Mouse (Mus musculus): ENCODE measurements at regions not wholly inside any gene's neighbourhood (a gene's known extent, or its start where the extent isn't known, plus 50 kb on each side); places are given as distances from the start of the nearest gene placed in this dataset.

- WGBS = 81% methylated on average over 5 of the region's 5 CpGs
Observed at GRCm38 (mm10) chr15:13283106-13283505, 109.6 kb upstream of the Cdh6 start.

GRCm38 (mm10) chr15:13276909-13277235 lies 103.4 kb upstream of the Cdh6 start:
- H3K36me3 ChIP-seq (ENCODE audit: control insufficient read depth, insufficient read depth, low read length) = no peaks in the 10 kb centered on the region
- H3K4me3 ChIP-seq (ENCODE audit: low read length) = no peak overlapping the region
- H3K27me3 ChIP-seq (replicated peaks; ENCODE audit: control insufficient read depth, insufficient read depth, low read length) = no peaks in the 10 kb centered on the region
- no peaks in the 10 kb centered on the region for H3K9me3 ChIP-seq (ENCODE audit: control insufficient read depth, low read length)
- no peak for ATAC-seq
- H3K9ac ChIP-seq (ENCODE audit: low read depth, low read length) = no peak overlapping the region
- H3K4me1 ChIP-seq (ENCODE audit: control insufficient read depth, insufficient read depth, low read depth, low read length) = no peaks in the 10 kb centered on the region
- H3K27ac ChIP-seq (ENCODE audit: low read depth, low read length) = no peak overlapping the region
- WGBS = 72% methylated on average over 8 of the region's 8 CpGs
- H3K4me2 ChIP-seq (ENCODE audit: low read length) = no peak overlapping the region

More at GRCm38 (mm10) chr15:13283106-13283505, 109.6 kb upstream of the Cdh6 start:
- Histone ChIP-seq H3K36me3 (ENCODE audit: control insufficient read depth, insufficient read depth, low read length) (no peaks in the 10 kb centered on the region), H3K27ac (ENCODE audit: low read depth, low read length) (no peak overlapping the region), H3K4me1 (ENCODE audit: control insufficient read depth, insufficient read depth, low read depth, low read length) (no peaks in the 10 kb centered on the region), H3K9me3 (ENCODE audit: control insufficient read depth, low read length) (no peaks in the 10 kb centered on the region), H3K4me2 (ENCODE audit: low read length) (no peak overlapping the region), H3K27me3 (replicated peaks; ENCODE audit: control insufficient read depth, insufficient read depth, low read length) (no peaks in the 10 kb centered on the region), H3K9ac (ENCODE audit: low read depth, low read length) (no peak overlapping the region), H3K4me3 (ENCODE audit: low read length) (no peak overlapping the region)
- ATAC-seq = no peak

- 62% methylated on average over 5 of the region's 5 CpGs for WGBS
Observed at GRCm38 (mm10) chr15:13276225-13276908, 102.9 kb upstream of the Cdh6 start.

GRCm38 (mm10) chr15:13275326-13275725 lies 101.9 kb upstream of the Cdh6 start:
- WGBS = 12% methylated on average over 5 of the region's 5 CpGs
- no peak for ATAC-seq
- no peaks in the 10 kb centered on the region for H3K9me3 ChIP-seq (ENCODE audit: control insufficient read depth, low read length)
- H3K4me2 ChIP-seq (ENCODE audit: low read length) = no peak overlapping the region
- H3K36me3 ChIP-seq (ENCODE audit: control insufficient read depth, insufficient read depth, low read length) = no peaks in the 10 kb centered on the region
- H3K9ac ChIP-seq (ENCODE audit: low read depth, low read length) = no peak overlapping the region
- H3K27ac ChIP-seq (ENCODE audit: low read depth, low read length) = no peak overlapping the region
- H3K4me3 ChIP-seq (ENCODE audit: low read length) = no peak overlapping the region
- H3K27me3 ChIP-seq (replicated peaks; ENCODE audit: control insufficient read depth, insufficient read depth, low read length) = no peaks in the 10 kb centered on the region
- H3K4me1 ChIP-seq (ENCODE audit: control insufficient read depth, insufficient read depth, low read depth, low read length) = no peaks in the 10 kb centered on the region

More at GRCm38 (mm10) chr15:13276225-13276908, 102.9 kb upstream of the Cdh6 start:
- no peak overlapping the region for H3K9ac ChIP-seq (ENCODE audit: low read depth, low read length)
- no peak overlapping the region for H3K27ac ChIP-seq (ENCODE audit: low read depth, low read length)
- H3K4me2 ChIP-seq (ENCODE audit: low read length) = no peak overlapping the region
- H3K4me1 ChIP-seq (ENCODE audit: control insufficient read depth, insufficient read depth, low read depth, low read length) = no peaks in the 10 kb centered on the region
- H3K27me3 ChIP-seq (replicated peaks; ENCODE audit: control insufficient read depth, insufficient read depth, low read length) = no peaks in the 10 kb centered on the region
- H3K36me3 ChIP-seq (ENCODE audit: control insufficient read depth, insufficient read depth, low read length) = no peaks in the 10 kb centered on the region
- no peak for ATAC-seq
- H3K9me3 ChIP-seq (ENCODE audit: control insufficient read depth, low read length) = no peaks in the 10 kb centered on the region
- no peak overlapping the region for H3K4me3 ChIP-seq (ENCODE audit: low read length)

- Histone ChIP-seq H3K27ac (ENCODE audit: low read depth, low read length) (no peak overlapping the region), H3K27me3 (replicated peaks; ENCODE audit: control insufficient read depth, insufficient read depth, low read length) (no peaks in the 10 kb centered on the region)
- ATAC-seq = no peak
Observed at GRCm38 (mm10) chr15:13274366-13275067, 101.0 kb upstream of the Cdh6 start.

GRCm38 (mm10) chr15:13246053-13246696 lies 72.7 kb upstream of the Cdh6 start:
- no peaks in the 10 kb centered on the region for H3K27me3 ChIP-seq (replicated peaks; ENCODE audit: control insufficient read depth, insufficient read depth, low read length)
- H3K4me2 ChIP-seq (ENCODE audit: low read length) = no peak overlapping the region
- no peak for ATAC-seq
- 89% methylated on average over 11 of the region's 11 CpGs for WGBS
- no peaks in the 10 kb centered on the region for H3K9me3 ChIP-seq (ENCODE audit: control insufficient read depth, low read length)
- H3K36me3 ChIP-seq (ENCODE audit: control insufficient read depth, insufficient read depth, low read length) = no peaks in the 10 kb centered on the region
- H3K4me3 ChIP-seq (ENCODE audit: low read length) = no peak overlapping the region
- no peak overlapping the region for H3K9ac ChIP-seq (ENCODE audit: low read depth, low read length)
- H3K27ac ChIP-seq (ENCODE audit: low read depth, low read length) = no peak overlapping the region
- no peaks in the 10 kb centered on the region for H3K4me1 ChIP-seq (ENCODE audit: control insufficient read depth, insufficient read depth, low read depth, low read length)

More at GRCm38 (mm10) chr15:13274366-13275067, 101.0 kb upstream of the Cdh6 start:
- no peak overlapping the region for H3K9ac ChIP-seq (ENCODE audit: low read depth, low read length)
- H3K4me3 ChIP-seq (ENCODE audit: low read length) = no peak overlapping the region
- WGBS = 91% methylated on average over 5 of the region's 5 CpGs
- H3K9me3 ChIP-seq (ENCODE audit: control insufficient read depth, low read length) = no peaks in the 10 kb centered on the region
- no peaks in the 10 kb centered on the region for H3K36me3 ChIP-seq (ENCODE audit: control insufficient read depth, insufficient read depth, low read length)
- H3K4me2 ChIP-seq (ENCODE audit: low read length) = no peak overlapping the region
- H3K4me1 ChIP-seq (ENCODE audit: control insufficient read depth, insufficient read depth, low read depth, low read length) = no peaks in the 10 kb centered on the region

- no peaks in the 10 kb centered on the region for H3K36me3 ChIP-seq (ENCODE audit: control insufficient read depth, insufficient read depth, low read length)
- WGBS = 32% methylated on average over 14 of the region's 14 CpGs
- H3K4me1 ChIP-seq (ENCODE audit: control insufficient read depth, insufficient read depth, low read depth, low read length) = no peaks in the 10 kb centered on the region
- H3K27me3 ChIP-seq (replicated peaks; ENCODE audit: control insufficient read depth, insufficient read depth, low read length) = no peaks in the 10 kb centered on the region
- H3K4me3 ChIP-seq (ENCODE audit: low read length) = no peak overlapping the region
- no peak overlapping the region for H3K9ac ChIP-seq (ENCODE audit: low read depth, low read length)
- no peaks in the 10 kb centered on the region for H3K9me3 ChIP-seq (ENCODE audit: control insufficient read depth, low read length)
- H3K4me2 ChIP-seq (ENCODE audit: low read length) = peak overlapping the region; percentile 14; the same call in 1 of the 2 replicates
- 0 out of 2 replicates have a peak, but pooled peaks have one; percentile 20 for ATAC-seq
- no peak overlapping the region for H3K27ac ChIP-seq (ENCODE audit: low read depth, low read length)
Observed at GRCm38 (mm10) chr15:13244306-13244705, 70.8 kb upstream of the Cdh6 start.

GRCm38 (mm10) chr15:13243561-13243960 lies 70.1 kb upstream of the Cdh6 start:
- Histone ChIP-seq H3K36me3 (ENCODE audit: control insufficient read depth, insufficient read depth, low read length) (no peaks in the 10 kb centered on the region), H3K27ac (ENCODE audit: low read depth, low read length) (no peak overlapping the region), H3K27me3 (replicated peaks; ENCODE audit: control insufficient read depth, insufficient read depth, low read length) (no peaks in the 10 kb centered on the region), H3K9me3 (ENCODE audit: control insufficient read depth, low read length) (no peaks in the 10 kb centered on the region), H3K4me2 (ENCODE audit: low read length) (no peak overlapping the region), H3K4me1 (ENCODE audit: control insufficient read depth, insufficient read depth, low read depth, low read length) (no peaks in the 10 kb centered on the region), H3K4me3 (ENCODE audit: low read length) (no peak overlapping the region), H3K9ac (ENCODE audit: low read depth, low read length) (no peak overlapping the region)
- ATAC-seq = no peak
- WGBS = 73% methylated on average over 4 of the region's 4 CpGs

GRCm38 (mm10) chr15:13240931-13241330 lies 67.5 kb upstream of the Cdh6 start:
- WGBS = 55% methylated on average over 7 of the region's 7 CpGs
- Histone ChIP-seq H3K27me3 (replicated peaks; ENCODE audit: control insufficient read depth, insufficient read depth, low read length) (no peaks in the 10 kb centered on the region), H3K9ac (ENCODE audit: low read depth, low read length) (no peak overlapping the region), H3K9me3 (ENCODE audit: control insufficient read depth, low read length) (no peaks in the 10 kb centered on the region), H3K4me1 (ENCODE audit: control insufficient read depth, insufficient read depth, low read depth, low read length) (no peaks in the 10 kb centered on the region), H3K36me3 (ENCODE audit: control insufficient read depth, insufficient read depth, low read length) (no peaks in the 10 kb centered on the region), H3K4me2 (ENCODE audit: low read length) (no peak overlapping the region), H3K4me3 (ENCODE audit: low read length) (no peak overlapping the region), H3K27ac (ENCODE audit: low read depth, low read length) (no peak overlapping the region)
- no peak for ATAC-seq
